Mouse (Mus musculus): ENCODE measurements at regions not wholly inside any gene's neighbourhood (a gene's known extent, or its start where the extent isn't known, plus 50 kb on each side); places are given as distances from the start of the nearest gene placed in this dataset.

GRCm38 (mm10) chr1:61050346-61050745 is 72.6 kb downstream of the Icos start:
- DNase-seq, result no peak

GRCm38 (mm10) chr1:61053676-61054075 is 75.9 kb downstream of the Icos start:
- DNase-seq, result no peak

- no peak for DNase-seq
These were observed 76.7 kb downstream of the Icos start for GRCm38 (mm10) chr1:61054391-61054790.

- peak; percentile 72 for DNase-seq
These were observed 77.4 kb downstream of the Icos start for GRCm38 (mm10) chr1:61055176-61055575.

GRCm38 (mm10) chr1:61059910-61060536 is 82.3 kb downstream of the Icos start:
- DNase-seq, result no peak

GRCm38 (mm10) chr1:61061892-61062460 is 84.2 kb downstream of the Icos start:
- no peak for DNase-seq

- DNase-seq, result no peak
These were observed 90.4 kb downstream of the Icos start for GRCm38 (mm10) chr1:61068112-61068511.

GRCm38 (mm10) chr1:61074127-61074526 is 96.4 kb downstream of the Icos start:
- DNase-seq, result no peak

- DNase-seq, result no peak
These were observed 97.6 kb downstream of the Icos start for GRCm38 (mm10) chr1:61075335-61075734.

GRCm38 (mm10) chr1:61084732-61085131 is 107.0 kb downstream of the Icos start:
- peak; percentile 19 for DNase-seq

- no peak for DNase-seq
These were observed 109.1 kb downstream of the Icos start for GRCm38 (mm10) chr1:61086811-61087210.

GRCm38 (mm10) chr1:61090801-61091200 is 113.1 kb downstream of the Icos start:
- no peak for DNase-seq

- no peak for DNase-seq
These were observed 117.9 kb downstream of the Icos start for GRCm38 (mm10) chr1:61095481-61096165.

GRCm38 (mm10) chr1:61099341-61099740 is 121.6 kb downstream of the Icos start:
- DNase-seq, result no peak

- peak; percentile 49 for DNase-seq
These were observed 124.0 kb downstream of the Icos start for GRCm38 (mm10) chr1:61101679-61102078.

GRCm38 (mm10) chr1:61102346-61102745 is 124.6 kb downstream of the Icos start:
- no peak for DNase-seq

- DNase-seq, result no peak
These were observed 125.9 kb downstream of the Icos start for GRCm38 (mm10) chr1:61103581-61103980.

GRCm38 (mm10) chr1:61111731-61112309 is 134.1 kb downstream of the Icos start:
- DNase-seq, result no peak

GRCm38 (mm10) chr1:61117535-61117934 is 139.8 kb downstream of the Icos start:
- no peak for DNase-seq

GRCm38 (mm10) chr1:61118071-61118470 is 140.3 kb downstream of the Icos start:
- DNase-seq, result no peak

GRCm38 (mm10) chr1:61121480-61121879 is 143.8 kb downstream of the Icos start:
- no peak for DNase-seq

GRCm38 (mm10) chr1:61125127-61125526 is 147.4 kb downstream of the Icos start:
- no peak for DNase-seq

- DNase-seq, result peak; percentile 9
These were observed 158.1 kb downstream of the Icos start for GRCm38 (mm10) chr1:61135597-61136545.
